Mouse (Mus musculus) kidney, adult 8-10 months (tissue): ENCODE results near the gene Hand1.
"Not testable (repeated sequence)": the region's sequence is repeated elsewhere in the genome, so short reads cannot be mapped to it uniquely, and the experiment has no call there.

ENCODE experiments used
- DNase-seq, 2 experiments: peaks; one replicate each; pipeline ENCODE4 v3.0.0; 2022

Hand1 gene

GRCm38 (mm10) chr11:57833296-57833977 is 819 bp upstream of the Hand1 start:
- DNase-seq, result no peak

GRCm38 (mm10) chr11:57831861-57832260 is 757 bp downstream of the Hand1 start:
- DNase-seq, result no peak

GRCm38 (mm10) chr11:57831281-57831781 is 1.3 kb downstream of the Hand1 start:
- DNase-seq, result no peak

GRCm38 (mm10) chr11:57829871-57830775 is 2.5 kb downstream of the Hand1 start:
- DNase-seq, result no peak

GRCm38 (mm10) chr11:57828955-57829870 is 3.4 kb downstream of the Hand1 start:
- DNase-seq, result no peak

- peak in 1 of 2 experiments; percentile 8 for DNase-seq
Observed at GRCm38 (mm10) chr11:57827915-57828545, 4.6 kb downstream of the Hand1 start.

- no peak for DNase-seq
Observed at GRCm38 (mm10) chr11:57827048-57827914, 5.3 kb downstream of the Hand1 start.

GRCm38 (mm10) chr11:57825234-57825633 is 7.4 kb downstream of the Hand1 start:
- not testable (repeated sequence) for DNase-seq

- DNase-seq, result no peak
Observed at GRCm38 (mm10) chr11:57823714-57824113, 8.9 kb downstream of the Hand1 start.

GRCm38 (mm10) chr11:57823159-57823558 is 9.5 kb downstream of the Hand1 start:
- DNase-seq, result not testable (repeated sequence)

- peak; percentile 27 to 67 for DNase-seq
Observed at GRCm38 (mm10) chr11:57819999-57820581, 12.5 kb downstream of the Hand1 start.

- DNase-seq, result no peak
Observed at GRCm38 (mm10) chr11:57818189-57818588, 14.4 kb downstream of the Hand1 start.

- DNase-seq, result no peak
Observed at GRCm38 (mm10) chr11:57813641-57814040, 19.0 kb downstream of the Hand1 start.

- DNase-seq, result no peak
Observed at GRCm38 (mm10) chr11:57812212-57812611, 20.4 kb downstream of the Hand1 start.

GRCm38 (mm10) chr11:57811006-57811405 is 21.6 kb downstream of the Hand1 start:
- no peak for DNase-seq

GRCm38 (mm10) chr11:57809732-57810098 is 22.9 kb downstream of the Hand1 start:
- no peak for DNase-seq

- DNase-seq, result no peak
Observed at GRCm38 (mm10) chr11:57809017-57809731, 23.4 kb downstream of the Hand1 start.

GRCm38 (mm10) chr11:57805047-57805446 is 27.6 kb downstream of the Hand1 start:
- no peak for DNase-seq

GRCm38 (mm10) chr11:57802511-57802870 is 30.1 kb downstream of the Hand1 start:
- DNase-seq, result no peak
